Mouse (Mus musculus): ENCODE data around the gene Asic5. TPM values are rescaled to one million over a fixed set of nuclear protein-coding genes. Genes with fewer than 3 reads are reported as not detected.
A peak's percentile ranks its signal among the peaks of the same experiment; 100 is the strongest.

Asic5 gene
- polyA plus RNA-seq (2012; ENCODE audit: insufficient read depth, insufficient read length, missing spikeins): not detected in 2 replicates

- no peak for TF ChIP-seq CTCF (IDR thresholded peaks at IDR 0.05; ENCODE audit: low read depth, low read length)
- Histone ChIP-seq H3K27ac (ENCODE audit: insufficient read depth, low read depth, low read length) (peak within 1 kb of the TSS; percentile 100), H3K4me3 (ENCODE audit: insufficient read depth, low read length) (no peak within 1 kb of the TSS), H3K4me1 (ENCODE audit: control insufficient read depth, insufficient read depth, low read length) (peaks cover 33% of the 10 kb centered on the region)
Observed at GRCm38 (mm10) chr3:81981990-81982389, at the start of gene Asic5. TSS of gene Asic5 (plus strand) at chr3:81982290.

- no peak for TF ChIP-seq POLR2A (IDR thresholded peaks at IDR 0.05; ENCODE audit: borderline replicate concordance, low read depth, low read length)
- no peak for TF ChIP-seq CTCF (IDR thresholded peaks at IDR 0.05; ENCODE audit: low read depth, low read length)
- H3K4me1 ChIP-seq (ENCODE audit: control insufficient read depth, insufficient read depth, low read length): peaks cover 14% of the 10 kb centered on the region
- H3K27ac ChIP-seq (ENCODE audit: insufficient read depth, low read depth, low read length): no peak overlapping the region
- H3K4me3 ChIP-seq (ENCODE audit: insufficient read depth, low read length): peak overlapping the region; percentile 99; the same call in 1 of the 2 replicates
Observed at GRCm38 (mm10) chr3:81933348-81933747, 48.7 kb upstream of the Asic5 start.

GRCm38 (mm10) chr3:81938924-81939323 is 43.2 kb upstream of the Asic5 start:
- H3K27ac ChIP-seq (ENCODE audit: insufficient read depth, low read depth, low read length): no peak overlapping the region
- no peak for TF ChIP-seq POLR2A (IDR thresholded peaks at IDR 0.05; ENCODE audit: borderline replicate concordance, low read depth, low read length)
- no peak for TF ChIP-seq CTCF (IDR thresholded peaks at IDR 0.05; ENCODE audit: low read depth, low read length)
- H3K4me3 ChIP-seq (ENCODE audit: insufficient read depth, low read length): no peak overlapping the region
- H3K4me1 ChIP-seq (ENCODE audit: control insufficient read depth, insufficient read depth, low read length): peaks cover 3% of the 10 kb centered on the region

- no peak overlapping the region for H3K27ac ChIP-seq (ENCODE audit: insufficient read depth, low read depth, low read length)
- H3K4me3 ChIP-seq (ENCODE audit: insufficient read depth, low read length): no peak overlapping the region
- TF ChIP-seq POLR2A (IDR thresholded peaks at IDR 0.05; ENCODE audit: borderline replicate concordance, low read depth, low read length): no peak
- no peak for TF ChIP-seq CTCF (IDR thresholded peaks at IDR 0.05; ENCODE audit: low read depth, low read length)
- no peaks in the 10 kb centered on the region for H3K4me1 ChIP-seq (ENCODE audit: control insufficient read depth, insufficient read depth, low read length)
Observed at GRCm38 (mm10) chr3:81942341-81942740, 39.7 kb upstream of the Asic5 start.

- no peak overlapping the region for H3K27ac ChIP-seq (ENCODE audit: insufficient read depth, low read depth, low read length)
- TF ChIP-seq POLR2A (IDR thresholded peaks at IDR 0.05; ENCODE audit: borderline replicate concordance, low read depth, low read length): no peak
- TF ChIP-seq CTCF (IDR thresholded peaks at IDR 0.05; ENCODE audit: low read depth, low read length): no peak
- no peak overlapping the region for H3K4me3 ChIP-seq (ENCODE audit: insufficient read depth, low read length)
- H3K4me1 ChIP-seq (ENCODE audit: control insufficient read depth, insufficient read depth, low read length): no peaks in the 10 kb centered on the region
Observed at GRCm38 (mm10) chr3:81943097-81943496, 39.0 kb upstream of the Asic5 start.

- no peak overlapping the region for H3K27ac ChIP-seq (ENCODE audit: insufficient read depth, low read depth, low read length)
- TF ChIP-seq CTCF (IDR thresholded peaks at IDR 0.05; ENCODE audit: low read depth, low read length) (no peak), POLR2A (IDR thresholded peaks at IDR 0.05; ENCODE audit: borderline replicate concordance, low read depth, low read length) (no peak)
Observed at GRCm38 (mm10) chr3:81944851-81945393, 37.2 kb upstream of the Asic5 start.

GRCm38 (mm10) chr3:81949048-81949447 is 33.0 kb upstream of the Asic5 start:
- H3K4me3 ChIP-seq (ENCODE audit: insufficient read depth, low read length): no peak overlapping the region
- TF ChIP-seq CTCF (IDR thresholded peaks at IDR 0.05; ENCODE audit: low read depth, low read length): no peak
- H3K4me1 ChIP-seq (ENCODE audit: control insufficient read depth, insufficient read depth, low read length): no peaks in the 10 kb centered on the region
- no peak overlapping the region for H3K27ac ChIP-seq (ENCODE audit: insufficient read depth, low read depth, low read length)

More at GRCm38 (mm10) chr3:81944851-81945393, 37.2 kb upstream of the Asic5 start:
- H3K4me3 ChIP-seq (ENCODE audit: insufficient read depth, low read length): no peak overlapping the region
- no peaks in the 10 kb centered on the region for H3K4me1 ChIP-seq (ENCODE audit: control insufficient read depth, insufficient read depth, low read length)

GRCm38 (mm10) chr3:81951785-81952184 is 30.3 kb upstream of the Asic5 start:
- Histone ChIP-seq H3K4me1 (ENCODE audit: control insufficient read depth, insufficient read depth, low read length) (peaks cover 4% of the 10 kb centered on the region; the same call in 1 of the 2 replicates), H3K4me3 (ENCODE audit: insufficient read depth, low read length) (no peak overlapping the region), H3K27ac (ENCODE audit: insufficient read depth, low read depth, low read length) (no peak overlapping the region)
- TF ChIP-seq CTCF (IDR thresholded peaks at IDR 0.05; ENCODE audit: low read depth, low read length) (no peak), POLR2A (IDR thresholded peaks at IDR 0.05; ENCODE audit: borderline replicate concordance, low read depth, low read length) (no peak)

GRCm38 (mm10) chr3:81957484-81957883 is 24.6 kb upstream of the Asic5 start:
- no peak overlapping the region for H3K4me3 ChIP-seq (ENCODE audit: insufficient read depth, low read length)
- no peak overlapping the region for H3K27ac ChIP-seq (ENCODE audit: insufficient read depth, low read depth, low read length)
- H3K4me1 ChIP-seq (ENCODE audit: control insufficient read depth, insufficient read depth, low read length): peaks cover 8% of the 10 kb centered on the region
- TF ChIP-seq POLR2A (IDR thresholded peaks at IDR 0.05; ENCODE audit: borderline replicate concordance, low read depth, low read length): no peak
- TF ChIP-seq CTCF (IDR thresholded peaks at IDR 0.05; ENCODE audit: low read depth, low read length): no peak

GRCm38 (mm10) chr3:81961336-81961735 is 20.8 kb upstream of the Asic5 start:
- Histone ChIP-seq H3K4me1 (ENCODE audit: control insufficient read depth, insufficient read depth, low read length) (peaks cover 4% of the 10 kb centered on the region), H3K27ac (ENCODE audit: insufficient read depth, low read depth, low read length) (no peak overlapping the region), H3K4me3 (ENCODE audit: insufficient read depth, low read length) (no peak overlapping the region)
- no peak for TF ChIP-seq POLR2A (IDR thresholded peaks at IDR 0.05; ENCODE audit: borderline replicate concordance, low read depth, low read length)
- TF ChIP-seq CTCF (IDR thresholded peaks at IDR 0.05; ENCODE audit: low read depth, low read length): no peak

GRCm38 (mm10) chr3:81963768-81964167 is 18.3 kb upstream of the Asic5 start:
- no peak overlapping the region for H3K4me3 ChIP-seq (ENCODE audit: insufficient read depth, low read length)
- no peak overlapping the region for H3K27ac ChIP-seq (ENCODE audit: insufficient read depth, low read depth, low read length)
- H3K4me1 ChIP-seq (ENCODE audit: control insufficient read depth, insufficient read depth, low read length): peaks cover 4% of the 10 kb centered on the region
- TF ChIP-seq CTCF (IDR thresholded peaks at IDR 0.05; ENCODE audit: low read depth, low read length): no peak
- no peak for TF ChIP-seq POLR2A (IDR thresholded peaks at IDR 0.05; ENCODE audit: borderline replicate concordance, low read depth, low read length)
